Mouse (Mus musculus) layer of hippocampus, adult 6 months (tissue): ENCODE data around the gene Slc2a2. TPM values are rescaled to one million over a fixed set of nuclear protein-coding genes. Genes with fewer than 3 reads are reported as not detected.

Source experiments
- long read RNA-seq, 2 experiments: library from polyadenylated mRNA; unstranded; transcript quantifications; one replicate each; pipeline ENCODE4 v2.0.0; 2019 to 2020
- polyA plus RNA-seq: library from polyadenylated mRNA; unstranded; fragments of <200 nt; fragmentation: Nextera tagmentation; gene quantifications from 2 replicates; pipeline ENCODE4 v1.2.3, GENCODE M21; 2021

Slc2a2 gene
- 0.13 TPM in 1 of 2 replicates, not detected in the other for polyA plus RNA-seq
- long read RNA-seq, experiment 1, result 0 reads
- long read RNA-seq, experiment 2, result 0 reads

DNA sequence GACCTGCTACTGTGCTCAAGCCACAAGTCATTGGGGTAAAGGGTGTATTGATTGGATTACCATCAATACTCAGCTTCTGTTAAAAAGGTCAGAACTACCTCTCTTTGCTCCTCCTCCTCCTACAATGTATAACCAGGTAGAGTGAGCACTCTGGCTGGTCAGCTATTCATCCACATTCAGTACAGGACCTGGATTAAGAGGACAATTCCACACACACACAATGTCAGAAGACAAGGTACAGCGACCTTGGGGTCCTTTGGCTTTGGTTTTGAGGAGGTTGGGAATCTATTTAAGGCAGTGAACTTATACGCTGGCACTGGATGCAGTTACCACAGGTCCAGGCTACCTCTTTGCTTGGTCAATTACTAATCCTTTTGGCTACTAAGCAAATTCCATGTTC, at the start of gene Slc2a2:
Gene Slc2a2 (plus strand): TSS at position 107 of the 400 bp plus-strand sequence.

Other genes with a start within 250 kb of the Slc2a2 start
- gene Eif5a2, start 83.4 kb downstream of the Slc2a2 start, polyA plus RNA-seq, result 12.7 and 15.6 TPM in 2 replicates
- 1,120 and 1,130 TPM in 2 replicates for gene Rpl22l1, start 107.5 kb downstream of the Slc2a2 start, polyA plus RNA-seq
- gene Gm1527, start 194.7 kb downstream of the Slc2a2 start, polyA plus RNA-seq, result not detected in 2 replicates